Mouse (Mus musculus): ENCODE results near the gene Gm21440. TPM values are rescaled to one million over a fixed set of nuclear protein-coding genes. Genes with fewer than 3 reads are reported as not detected.
"Not testable (repeated sequence)": the region's sequence is repeated elsewhere in the genome, so short reads cannot be mapped to it uniquely, and the experiment has no call there.

The Gm21440 gene
- total RNA-seq (2021), result not detected

DNA sequence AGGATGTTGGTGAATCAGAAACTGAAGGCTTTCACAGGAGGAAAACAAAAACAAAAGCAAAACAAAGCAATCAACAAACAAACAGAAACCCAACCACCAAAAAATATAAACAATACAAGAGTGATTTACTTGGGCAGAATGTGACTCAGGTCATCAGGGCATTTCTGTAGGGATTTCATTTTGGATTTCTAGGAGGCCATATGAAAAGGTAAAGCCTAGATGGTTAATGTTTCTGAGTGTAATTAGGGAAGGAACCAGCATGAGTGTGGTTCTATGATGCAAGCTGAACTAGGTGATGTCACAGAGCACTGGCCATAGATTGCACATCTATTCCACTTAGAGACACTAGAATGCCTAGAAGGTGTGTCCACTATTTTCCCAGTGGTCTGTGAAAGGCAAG is at the start of gene Gm21440, which contains the start of gene Gm21454:
Gene Gm21440, plus strand, starts transcription at position 301 of the 400 bp plus-strand sequence.
Gene Gm21454, plus strand, starts transcription at position 352 of the 400 bp plus-strand sequence.
- intact Hi-C loops (cut with DNase I); DNase-seq (ENCODE audit: low spot score): not testable (repeated sequence)

DNA sequence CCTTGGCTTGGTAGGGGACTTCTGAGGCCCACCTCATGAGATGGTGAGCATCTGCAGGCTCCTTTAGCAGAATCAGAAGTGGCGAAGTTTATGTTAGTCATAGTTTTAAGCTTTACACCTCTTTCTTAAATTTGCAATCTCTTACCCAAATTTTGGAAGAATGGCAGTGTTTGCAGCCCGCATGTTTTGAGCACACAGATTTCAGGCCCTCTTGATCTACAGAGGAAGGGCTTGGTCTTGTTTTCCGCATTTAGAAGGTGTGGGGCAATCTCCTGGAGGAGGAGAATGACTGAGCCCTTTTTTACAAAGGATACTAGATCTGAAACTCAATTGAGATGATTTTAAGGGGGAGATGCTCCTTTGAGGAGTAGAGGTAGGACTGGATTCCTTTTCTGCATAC is 28.4 kb upstream of the Gm21440 start, which contains the start of gene Gm21828:
Gene Gm21828, minus strand, starts transcription at position 101 of the 400 bp plus-strand sequence.
- intact Hi-C loops (cut with DNase I); DNase-seq (ENCODE audit: low spot score): not testable (repeated sequence)

Other genes with a start within 250 kb of the Gm21440 start
- gene Gm20807, start 209.5 kb upstream of the Gm21440 start, total RNA-seq (2021), result not detected
- not detected for gene Gm21891, start 118.9 kb upstream of the Gm21440 start, total RNA-seq (2021)
- gene Gm21425, start 90.4 kb upstream of the Gm21440 start, total RNA-seq (2021), result not detected
- not detected for gene Gm21828, start 28.5 kb upstream of the Gm21440 start, total RNA-seq (2021)
- gene Gm21454, start 51 bp downstream of the Gm21440 start, total RNA-seq (2021), result not detected
- not detected for gene Gm21725, start 96.7 kb downstream of the Gm21440 start, total RNA-seq (2021)
- not detected for gene Gm21866, start 213.2 kb downstream of the Gm21440 start, total RNA-seq (2021)
- gene Gm20773, start 241.6 kb downstream of the Gm21440 start, total RNA-seq (2021), result not detected